Mouse (Mus musculus): ENCODE measurements around the gene Fxyd3. TPM values are rescaled to one million over a fixed set of nuclear protein-coding genes. Genes with fewer than 3 reads are reported as not detected.
A peak's percentile ranks its signal among the peaks of the same experiment; 100 is the strongest.

Gene Fxyd3
- polyA plus RNA-seq, 1 experiment from 2014 or later = 34.0 TPM

DNA sequence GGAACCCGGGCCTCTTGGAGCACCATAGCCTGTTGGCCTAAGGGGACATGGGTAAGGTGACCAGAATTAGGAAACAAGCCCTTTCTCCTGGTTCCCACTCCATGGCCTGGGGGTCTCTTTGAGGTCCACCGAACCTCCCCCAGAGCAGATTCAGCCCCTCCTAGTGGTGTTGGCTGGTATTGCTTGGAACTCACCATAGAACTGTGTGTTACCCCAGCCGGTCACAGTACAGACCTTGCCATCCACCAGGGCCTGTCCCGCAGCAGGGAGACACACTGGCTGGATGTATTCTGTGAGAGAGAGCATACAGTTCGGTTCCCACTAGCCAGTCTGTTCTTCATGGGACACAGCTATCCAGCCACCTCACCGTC lies 23.1 kb upstream of the Fxyd3 start:
- Histone ChIP-seq H3K4me3 (ENCODE audit: low read depth, low read length) (no peak overlapping the region), H3K36me3 (ENCODE audit: insufficient read depth) (no peaks in the 10 kb centered on the region), H3K27me3 (ENCODE audit: insufficient read depth, low read length) (no peaks in the 10 kb centered on the region), H3K27ac (ENCODE audit: low read depth) (no peak overlapping the region), H3K9me3 (ENCODE audit: low read depth, low read length) (no peaks in the 10 kb centered on the region), H3K9ac (no peak overlapping the region), H3K4me2 (no peak overlapping the region), H3K4me1 (ENCODE audit: insufficient read depth) (no peaks in the 10 kb centered on the region)
- 83% methylated on average over 6 of the region's 6 CpGs for WGBS
- ATAC-seq (ENCODE audit: insufficient read depth) = no peak
- peak; percentile 38 for TF ChIP-seq CTCF (IDR thresholded peaks at IDR 0.05; ENCODE audit: low read depth)
- no peak for DNase-seq

DNA sequence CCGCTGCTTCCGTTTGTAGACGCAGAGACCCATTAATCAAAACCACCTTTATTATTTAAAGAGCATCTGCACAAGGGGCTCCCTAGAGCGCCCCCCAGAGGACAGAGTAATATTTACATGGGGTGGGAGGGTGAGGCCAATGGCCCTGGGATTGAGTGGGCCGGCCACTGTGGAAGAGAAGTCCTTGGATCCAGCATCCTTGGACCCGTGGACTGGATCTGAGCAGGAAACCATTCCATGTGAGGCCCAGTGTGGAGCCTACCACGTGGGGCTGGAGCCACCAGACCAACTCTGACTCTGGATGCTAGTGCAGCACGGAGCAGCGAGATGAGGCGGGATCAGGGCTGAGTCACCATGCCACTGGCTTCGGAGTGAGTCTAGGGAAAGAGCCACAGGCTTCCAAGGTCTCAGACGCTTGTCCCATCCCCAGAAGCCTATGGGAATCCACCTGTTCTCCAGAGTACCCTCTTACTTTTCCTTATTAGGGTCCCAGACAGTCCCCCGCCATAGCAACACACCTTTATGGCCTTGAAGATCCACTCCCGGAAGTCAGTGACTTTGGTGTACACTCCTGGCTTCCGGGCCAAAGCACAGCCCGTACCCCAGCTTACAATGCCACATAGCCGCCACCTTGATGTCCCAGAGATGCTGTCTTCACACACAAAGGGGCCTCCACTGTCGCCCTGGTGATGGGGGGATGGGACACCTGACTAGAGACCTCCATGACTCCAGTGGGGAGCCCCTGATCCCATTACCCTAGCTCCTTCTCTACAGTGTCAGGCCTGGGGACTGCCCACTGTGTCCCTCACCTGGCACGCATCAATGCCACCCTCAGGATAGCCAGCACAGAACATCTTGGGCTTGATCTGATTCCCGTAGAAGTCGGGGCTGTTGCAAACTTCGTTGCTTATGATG lies 22.4 kb upstream of the Fxyd3 start:
- Histone ChIP-seq H3K27ac (ENCODE audit: low read depth) (no peak overlapping the region), H3K36me3 (ENCODE audit: insufficient read depth) (no peaks in the 10 kb centered on the region), H3K27me3 (ENCODE audit: insufficient read depth, low read length) (no peaks in the 10 kb centered on the region), H3K9me3 (ENCODE audit: low read depth, low read length) (no peaks in the 10 kb centered on the region), H3K4me1 (ENCODE audit: insufficient read depth) (no peaks in the 10 kb centered on the region), H3K4me2 (no peak overlapping the region), H3K4me3 (ENCODE audit: low read depth, low read length) (no peak overlapping the region), H3K9ac (no peak overlapping the region)
- ATAC-seq (ENCODE audit: insufficient read depth) (no peak), DNase-seq (no peak)
- WGBS = 76% methylated on average over 22 of the region's 22 CpGs
- TF ChIP-seq CTCF (IDR thresholded peaks at IDR 0.05; ENCODE audit: low read depth) = peak; percentile 34

DNA sequence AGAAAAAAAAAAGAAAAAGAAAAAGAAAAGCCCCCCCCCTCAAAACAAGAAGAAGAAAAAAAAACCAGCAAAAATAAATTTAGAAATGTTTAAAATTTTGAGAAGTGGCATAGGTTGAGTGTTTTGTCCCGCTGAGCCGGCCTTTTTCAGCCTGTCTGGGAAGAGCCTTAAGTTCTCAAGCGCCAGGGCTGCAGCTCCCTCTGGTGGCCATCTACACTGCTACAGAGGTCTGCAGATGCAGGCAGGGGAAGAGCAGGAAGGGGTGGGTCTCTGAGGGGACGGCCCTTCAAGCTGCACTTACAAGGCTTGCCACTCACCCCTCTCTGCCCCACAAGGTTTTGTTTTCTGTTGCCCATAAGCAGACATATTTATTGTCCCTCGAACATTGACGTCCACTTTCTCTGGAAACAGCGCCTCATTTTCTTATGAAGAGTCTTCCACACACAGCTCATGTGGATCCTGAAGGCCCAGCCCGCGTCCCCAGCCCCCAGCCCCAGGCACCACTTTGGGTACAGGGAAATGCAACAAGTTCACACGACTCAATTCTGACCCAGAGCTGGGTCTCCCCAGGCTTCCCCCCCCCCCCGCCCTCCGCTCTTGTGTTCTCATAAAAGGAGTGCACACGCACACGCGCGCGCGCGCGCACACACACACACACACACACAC lies 21.2 kb upstream of the Fxyd3 start:
- peak; percentile 98 for TF ChIP-seq CTCF (IDR thresholded peaks at IDR 0.05; ENCODE audit: low read depth)
- DNase-seq (peak; percentile 98), ATAC-seq (ENCODE audit: insufficient read depth) (peak; percentile 95)
- Histone ChIP-seq H3K36me3 (ENCODE audit: insufficient read depth) (no peaks in the 10 kb centered on the region), H3K4me1 (ENCODE audit: insufficient read depth) (no peaks in the 10 kb centered on the region), H3K27ac (ENCODE audit: low read depth) (no peak overlapping the region), H3K27me3 (ENCODE audit: insufficient read depth, low read length) (no peaks in the 10 kb centered on the region), H3K4me2 (peak overlapping the region; percentile 40), H3K9ac (no peak overlapping the region), H3K9me3 (ENCODE audit: low read depth, low read length) (no peaks in the 10 kb centered on the region), H3K4me3 (ENCODE audit: low read depth, low read length) (peak overlapping the region; percentile 9; the same call in 1 of the 2 replicates)
- WGBS = 41% methylated on average over 20 of the region's 20 CpGs

DNA sequence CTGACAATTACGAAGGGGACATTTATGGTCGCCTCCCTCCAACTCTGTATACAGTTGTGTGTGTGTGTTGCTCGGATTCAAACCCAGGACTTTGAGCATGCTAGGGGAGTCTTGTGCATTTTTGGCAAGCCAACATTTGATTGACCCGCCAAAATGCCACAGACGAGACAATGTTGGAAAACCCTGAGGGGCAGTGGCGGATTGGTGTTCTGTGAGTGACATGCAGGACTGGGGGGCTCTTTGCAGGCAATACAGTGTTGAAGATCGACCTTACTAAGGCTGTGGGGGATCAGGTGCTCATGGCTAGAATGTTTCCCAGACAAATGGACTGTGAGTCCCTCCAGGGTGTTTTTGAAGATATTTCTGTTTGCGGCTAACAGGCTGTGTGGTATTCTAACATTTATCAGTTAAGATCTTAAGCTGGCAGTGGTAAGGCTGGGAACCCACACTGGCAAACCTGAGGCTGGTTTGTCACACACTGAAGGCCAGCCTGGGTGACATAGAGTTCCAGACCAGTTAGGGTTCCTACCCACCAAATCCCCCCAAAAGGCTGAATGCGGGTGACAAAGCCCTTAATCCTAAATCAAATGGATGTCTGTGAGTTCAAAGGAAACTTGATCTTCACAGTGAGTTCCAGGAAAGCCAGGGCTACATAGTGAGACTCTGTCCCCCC lies 20.5 kb upstream of the Fxyd3 start:
- Histone ChIP-seq H3K36me3 (ENCODE audit: insufficient read depth) (no peaks in the 10 kb centered on the region), H3K9me3 (ENCODE audit: low read depth, low read length) (no peaks in the 10 kb centered on the region), H3K9ac (no peak overlapping the region), H3K4me1 (ENCODE audit: insufficient read depth) (no peaks in the 10 kb centered on the region), H3K27ac (ENCODE audit: low read depth) (no peak overlapping the region), H3K27me3 (ENCODE audit: insufficient read depth, low read length) (no peaks in the 10 kb centered on the region), H3K4me2 (no peak overlapping the region), H3K4me3 (ENCODE audit: low read depth, low read length) (no peak overlapping the region)
- DNase-seq (no peak), ATAC-seq (ENCODE audit: insufficient read depth) (no peak)
- WGBS = 72% methylated on average over 9 of the region's 9 CpGs
- TF ChIP-seq CTCF (IDR thresholded peaks at IDR 0.05; ENCODE audit: low read depth) = no peak

DNA sequence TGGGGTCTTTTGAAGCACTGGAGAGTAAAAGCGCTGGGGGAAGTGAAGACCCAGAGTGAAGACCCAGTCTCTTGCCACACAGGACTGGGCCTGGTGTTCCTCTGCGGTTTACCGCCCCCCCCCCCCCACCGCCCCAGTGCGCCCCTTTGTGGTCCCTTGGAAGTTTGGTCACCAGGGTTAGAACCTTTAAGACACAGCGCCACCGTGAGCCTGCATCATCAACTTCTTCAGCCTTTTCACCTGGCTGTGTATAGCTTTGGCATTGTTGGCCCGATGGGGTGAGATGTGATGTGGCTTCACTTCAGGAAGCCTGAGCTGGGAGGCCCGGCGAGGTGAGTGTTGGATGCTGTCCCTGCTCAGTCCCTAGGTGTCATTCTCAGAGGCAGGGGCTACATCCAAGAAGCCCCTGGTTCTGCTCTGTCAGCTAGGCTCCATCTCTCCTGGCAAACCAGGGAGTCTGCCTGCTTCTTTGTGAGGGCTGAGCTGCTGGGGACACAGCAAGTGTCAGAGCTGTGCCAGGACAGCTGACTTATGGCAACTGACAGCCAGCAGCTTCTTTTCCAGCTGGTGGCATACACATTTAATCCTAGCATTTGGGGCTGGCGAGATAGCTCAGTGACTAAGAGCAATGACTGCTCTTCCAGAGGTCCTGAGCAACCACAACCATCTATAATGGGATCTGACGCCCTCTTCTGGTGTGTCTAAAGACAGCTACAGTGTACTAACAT lies 18.4 kb upstream of the Fxyd3 start:
- Histone ChIP-seq H3K9me3 (ENCODE audit: low read depth, low read length) (no peaks in the 10 kb centered on the region), H3K4me1 (ENCODE audit: insufficient read depth) (no peaks in the 10 kb centered on the region), H3K4me3 (ENCODE audit: low read depth, low read length) (no peak overlapping the region), H3K4me2 (no peak overlapping the region), H3K27ac (ENCODE audit: low read depth) (no peak overlapping the region), H3K27me3 (ENCODE audit: insufficient read depth, low read length) (no peaks in the 10 kb centered on the region), H3K36me3 (ENCODE audit: insufficient read depth) (no peaks in the 10 kb centered on the region), H3K9ac (no peak overlapping the region)
- ATAC-seq (ENCODE audit: insufficient read depth) (no peak), DNase-seq (peak; percentile 55)
- WGBS = 16% methylated on average over 12 of the region's 12 CpGs
- TF ChIP-seq CTCF (IDR thresholded peaks at IDR 0.05; ENCODE audit: low read depth) = peak; percentile 14; the same call in 1 of the 2 replicates

DNA sequence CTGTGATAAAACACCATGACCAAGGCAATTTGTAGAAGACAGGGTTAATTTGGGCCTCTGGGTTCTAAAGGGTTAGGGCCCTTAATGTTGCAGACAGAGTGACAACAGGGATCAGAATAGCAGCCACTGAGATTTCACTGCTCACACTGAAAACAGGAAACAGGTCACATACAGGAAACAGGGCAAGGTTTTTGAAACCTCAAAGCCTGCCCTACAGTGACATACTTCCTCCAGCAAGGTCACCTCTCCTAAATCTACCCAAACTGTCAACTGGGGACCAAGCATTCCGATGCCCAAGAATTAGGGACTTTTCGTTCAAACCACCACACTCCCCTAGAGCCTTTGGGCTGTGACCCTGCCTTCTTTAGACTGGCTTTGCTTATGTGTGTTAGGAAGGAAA lies 13.2 kb upstream of the Fxyd3 start:
- no peak overlapping the region for H3K9ac ChIP-seq
- WGBS = 76% methylated on average over 2 of the region's 2 CpGs
- no peak overlapping the region for H3K27ac ChIP-seq (ENCODE audit: low read depth)
- H3K4me2 ChIP-seq = no peak overlapping the region
- DNase-seq (no peak), ATAC-seq (ENCODE audit: insufficient read depth) (no peak)
- H3K9me3 ChIP-seq (ENCODE audit: low read depth, low read length) = no peaks in the 10 kb centered on the region
- no peaks in the 10 kb centered on the region for H3K27me3 ChIP-seq (ENCODE audit: insufficient read depth, low read length)
- no peaks in the 10 kb centered on the region for H3K36me3 ChIP-seq (ENCODE audit: insufficient read depth)
- no peak for TF ChIP-seq CTCF (IDR thresholded peaks at IDR 0.05; ENCODE audit: low read depth)
- no peak overlapping the region for H3K4me3 ChIP-seq (ENCODE audit: low read depth, low read length)
- H3K4me1 ChIP-seq (ENCODE audit: insufficient read depth) = no peaks in the 10 kb centered on the region

Measured in lung, embryonic 14.5 days (tissue).